Mouse (Mus musculus): ENCODE results near the gene Heg1. TPM values are rescaled to one million over a fixed set of nuclear protein-coding genes. Genes with fewer than 3 reads are reported as not detected.

The Heg1 gene
- polyA plus RNA-seq, 1 experiment from 2014 or later: 4.6 TPM

GRCm38 (mm10) chr16:33662841-33663240 lies 21.3 kb upstream of the Heg1 start:
- no peak for ATAC-seq (ENCODE audit: low read depth)

GRCm38 (mm10) chr16:33666226-33666625 lies 17.9 kb upstream of the Heg1 start:
- no peak overlapping the region for H3K27ac ChIP-seq (ENCODE audit: low read depth, low read length)
- no peak for ATAC-seq (ENCODE audit: low read depth)
- H3K4me2 ChIP-seq (ENCODE audit: low read depth, low read length): no peak overlapping the region
- H3K4me1 ChIP-seq (ENCODE audit: control insufficient read depth, insufficient read depth, low read length): no peaks in the 10 kb centered on the region
- no peak overlapping the region for H3K9ac ChIP-seq (replicated peaks; ENCODE audit: low read depth, low read length)
- no peaks in the 10 kb centered on the region for H3K27me3 ChIP-seq (ENCODE audit: control insufficient read depth, insufficient read depth, low read length)
- no peak overlapping the region for H3K4me3 ChIP-seq (ENCODE audit: low read depth, low read length)
- no peaks in the 10 kb centered on the region for H3K9me3 ChIP-seq (ENCODE audit: control insufficient read depth, low read length)
- no peaks in the 10 kb centered on the region for H3K36me3 ChIP-seq (ENCODE audit: control insufficient read depth, insufficient read depth, low read length)
- 88% methylated on average over 6 of the region's 6 CpGs for WGBS

More at GRCm38 (mm10) chr16:33662841-33663240, 21.3 kb upstream of the Heg1 start:
- Histone ChIP-seq H3K9me3 (ENCODE audit: control insufficient read depth, low read length) (no peaks in the 10 kb centered on the region), H3K4me2 (ENCODE audit: low read depth, low read length) (no peak overlapping the region), H3K4me1 (ENCODE audit: control insufficient read depth, insufficient read depth, low read length) (no peaks in the 10 kb centered on the region), H3K4me3 (ENCODE audit: low read depth, low read length) (no peak overlapping the region), H3K9ac (replicated peaks; ENCODE audit: low read depth, low read length) (no peak overlapping the region), H3K27ac (ENCODE audit: low read depth, low read length) (no peak overlapping the region), H3K36me3 (ENCODE audit: control insufficient read depth, insufficient read depth, low read length) (no peaks in the 10 kb centered on the region), H3K27me3 (ENCODE audit: control insufficient read depth, insufficient read depth, low read length) (no peaks in the 10 kb centered on the region)
- 94% methylated on average over 10 of the region's 10 CpGs for WGBS

DNA sequence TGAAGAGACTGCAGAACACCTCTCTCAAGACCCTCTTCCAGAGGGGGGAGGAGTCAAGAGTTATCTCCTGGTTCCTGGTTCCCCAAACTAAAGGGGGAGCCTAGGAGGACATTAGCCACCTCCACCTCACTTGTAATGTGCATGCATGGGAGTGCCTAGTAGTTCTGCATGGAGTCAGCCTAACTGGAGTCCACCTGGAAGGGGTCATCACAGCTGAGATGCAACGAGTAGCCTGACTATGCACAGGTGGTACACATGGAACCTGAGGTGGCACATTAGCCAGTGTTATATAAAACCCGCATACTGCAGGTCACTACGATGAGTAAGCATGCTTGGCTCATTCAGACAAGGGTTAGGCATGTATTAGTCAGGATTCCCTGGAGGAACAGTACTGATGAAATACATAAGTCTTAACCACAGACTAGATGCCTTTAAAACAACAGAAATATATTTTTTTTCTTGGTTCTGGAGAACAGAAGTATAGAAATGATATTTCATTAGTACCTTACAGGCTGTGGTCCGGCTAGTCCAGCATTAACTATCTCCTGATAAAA lies 17.1 kb upstream of the Heg1 start:
- H3K27me3 ChIP-seq (ENCODE audit: control insufficient read depth, insufficient read depth, low read length): no peaks in the 10 kb centered on the region
- H3K4me1 ChIP-seq (ENCODE audit: control insufficient read depth, insufficient read depth, low read length): no peaks in the 10 kb centered on the region
- no peak overlapping the region for H3K27ac ChIP-seq (ENCODE audit: low read depth, low read length)
- H3K4me2 ChIP-seq (ENCODE audit: low read depth, low read length): no peak overlapping the region
- H3K9ac ChIP-seq (replicated peaks; ENCODE audit: low read depth, low read length): no peak overlapping the region
- no peaks in the 10 kb centered on the region for H3K36me3 ChIP-seq (ENCODE audit: control insufficient read depth, insufficient read depth, low read length)
- H3K4me3 ChIP-seq (ENCODE audit: low read depth, low read length): no peak overlapping the region
- H3K9me3 ChIP-seq (ENCODE audit: control insufficient read depth, low read length): no peaks in the 10 kb centered on the region
- no peak for ATAC-seq (ENCODE audit: low read depth)
- WGBS: 92% methylated on average over 4 of the region's 4 CpGs

DNA sequence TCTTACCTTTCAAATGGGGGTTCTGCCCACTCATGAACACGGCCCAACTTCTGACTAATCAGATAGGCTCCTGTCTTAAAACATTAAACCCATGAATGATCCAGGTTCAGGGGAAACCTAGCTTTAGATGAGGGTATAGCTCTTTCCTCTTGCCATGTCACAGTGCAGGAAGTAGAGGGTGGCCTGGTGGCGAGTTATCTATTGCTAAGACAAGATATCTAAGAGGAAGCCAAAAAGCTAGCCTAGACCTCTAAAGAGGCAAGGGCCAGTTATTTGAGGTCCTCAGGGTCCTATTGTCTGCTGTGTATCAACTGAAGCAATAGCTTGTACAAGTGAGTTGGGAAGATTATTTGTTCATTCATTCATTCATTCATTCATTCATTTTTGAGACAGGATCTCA lies 15.7 kb upstream of the Heg1 start:
- Histone ChIP-seq H3K4me3 (ENCODE audit: low read depth, low read length) (no peak overlapping the region), H3K4me1 (ENCODE audit: control insufficient read depth, insufficient read depth, low read length) (no peaks in the 10 kb centered on the region), H3K4me2 (ENCODE audit: low read depth, low read length) (no peak overlapping the region), H3K9me3 (ENCODE audit: control insufficient read depth, low read length) (no peaks in the 10 kb centered on the region), H3K27me3 (ENCODE audit: control insufficient read depth, insufficient read depth, low read length) (no peaks in the 10 kb centered on the region), H3K27ac (ENCODE audit: low read depth, low read length) (no peak overlapping the region), H3K9ac (replicated peaks; ENCODE audit: low read depth, low read length) (no peak overlapping the region), H3K36me3 (ENCODE audit: control insufficient read depth, insufficient read depth, low read length) (no peaks in the 10 kb centered on the region)
- ATAC-seq (ENCODE audit: low read depth): no peak
- WGBS: 98% methylated on average over 2 of the region's 2 CpGs

DNA sequence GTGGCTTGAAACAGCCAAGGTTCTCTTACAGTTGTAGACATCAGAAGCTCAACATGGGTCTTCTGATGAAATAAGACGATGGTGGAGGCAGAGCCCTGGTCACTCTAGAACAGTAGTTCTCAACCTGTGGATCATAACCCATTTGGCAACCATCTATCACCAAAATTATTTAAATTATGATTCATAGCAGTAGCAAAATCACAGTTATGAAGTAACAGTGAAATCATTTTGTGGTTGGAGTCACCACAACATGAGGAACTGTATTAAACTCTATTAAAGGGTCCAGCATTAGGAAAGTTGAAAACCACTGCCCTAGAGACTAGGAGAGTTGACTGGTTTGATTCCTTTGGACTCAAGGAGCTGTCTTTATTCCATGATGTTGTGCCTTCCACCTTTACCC lies 15.1 kb upstream of the Heg1 start:
- H3K27me3 ChIP-seq (ENCODE audit: control insufficient read depth, insufficient read depth, low read length): no peaks in the 10 kb centered on the region
- H3K9me3 ChIP-seq (ENCODE audit: control insufficient read depth, low read length): no peaks in the 10 kb centered on the region
- H3K9ac ChIP-seq (replicated peaks; ENCODE audit: low read depth, low read length): no peak overlapping the region
- no peak for ATAC-seq (ENCODE audit: low read depth)
- no peaks in the 10 kb centered on the region for H3K36me3 ChIP-seq (ENCODE audit: control insufficient read depth, insufficient read depth, low read length)
- no peak overlapping the region for H3K4me3 ChIP-seq (ENCODE audit: low read depth, low read length)
- no peak overlapping the region for H3K4me2 ChIP-seq (ENCODE audit: low read depth, low read length)
- no peaks in the 10 kb centered on the region for H3K4me1 ChIP-seq (ENCODE audit: control insufficient read depth, insufficient read depth, low read length)
- H3K27ac ChIP-seq (ENCODE audit: low read depth, low read length): no peak overlapping the region
- 93% methylated on average over 1 of the region's 1 CpGs for WGBS

- no peaks in the 10 kb centered on the region for H3K4me1 ChIP-seq (ENCODE audit: control insufficient read depth, insufficient read depth, low read length)
- 79% methylated on average over 3 of the region's 3 CpGs for WGBS
- H3K9me3 ChIP-seq (ENCODE audit: control insufficient read depth, low read length): no peaks in the 10 kb centered on the region
- H3K27ac ChIP-seq (ENCODE audit: low read depth, low read length): no peak overlapping the region
- ATAC-seq (ENCODE audit: low read depth): no peak
- no peaks in the 10 kb centered on the region for H3K27me3 ChIP-seq (ENCODE audit: control insufficient read depth, insufficient read depth, low read length)
- no peak overlapping the region for H3K4me2 ChIP-seq (ENCODE audit: low read depth, low read length)
- H3K9ac ChIP-seq (replicated peaks; ENCODE audit: low read depth, low read length): no peak overlapping the region
- no peak overlapping the region for H3K4me3 ChIP-seq (ENCODE audit: low read depth, low read length)
- H3K36me3 ChIP-seq (ENCODE audit: control insufficient read depth, insufficient read depth, low read length): no peaks in the 10 kb centered on the region
These were observed 13.8 kb upstream of the Heg1 start for GRCm38 (mm10) chr16:33670340-33670739.

DNA sequence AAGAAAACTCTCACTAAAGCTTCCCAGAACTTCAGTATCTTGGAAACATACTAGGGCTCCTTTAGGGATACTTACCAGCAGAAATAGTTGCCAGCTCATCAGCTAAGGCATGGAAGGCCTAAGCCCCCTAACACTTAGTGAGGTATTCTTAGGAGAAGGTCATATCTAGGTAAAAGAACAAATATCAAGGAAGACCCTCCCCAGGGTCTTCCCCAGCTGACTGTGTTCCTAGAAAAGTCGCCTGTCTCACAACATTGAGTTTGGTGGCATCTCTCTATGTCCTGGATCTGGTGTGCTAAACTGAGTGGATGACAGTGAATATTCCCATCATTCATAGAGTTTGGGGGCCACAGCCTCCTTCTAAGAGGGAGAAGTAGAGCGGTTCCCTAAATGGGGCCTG lies 13.2 kb upstream of the Heg1 start:
- no peak overlapping the region for H3K27ac ChIP-seq (ENCODE audit: low read depth, low read length)
- no peak for ATAC-seq (ENCODE audit: low read depth)
- H3K4me3 ChIP-seq (ENCODE audit: low read depth, low read length): no peak overlapping the region
- no peaks in the 10 kb centered on the region for H3K27me3 ChIP-seq (ENCODE audit: control insufficient read depth, insufficient read depth, low read length)
- no peaks in the 10 kb centered on the region for H3K4me1 ChIP-seq (ENCODE audit: control insufficient read depth, insufficient read depth, low read length)
- WGBS: 94% methylated on average over 2 of the region's 2 CpGs
- no peak overlapping the region for H3K4me2 ChIP-seq (ENCODE audit: low read depth, low read length)
- H3K36me3 ChIP-seq (ENCODE audit: control insufficient read depth, insufficient read depth, low read length): no peaks in the 10 kb centered on the region
- H3K9ac ChIP-seq (replicated peaks; ENCODE audit: low read depth, low read length): no peak overlapping the region
- H3K9me3 ChIP-seq (ENCODE audit: control insufficient read depth, low read length): no peaks in the 10 kb centered on the region

GRCm38 (mm10) chr16:33672188-33672587 lies 12.0 kb upstream of the Heg1 start:
- Histone ChIP-seq H3K27ac (ENCODE audit: low read depth, low read length) (no peak overlapping the region), H3K27me3 (ENCODE audit: control insufficient read depth, insufficient read depth, low read length) (no peaks in the 10 kb centered on the region), H3K4me3 (ENCODE audit: low read depth, low read length) (no peak overlapping the region), H3K9me3 (ENCODE audit: control insufficient read depth, low read length) (no peaks in the 10 kb centered on the region), H3K4me2 (ENCODE audit: low read depth, low read length) (no peak overlapping the region), H3K9ac (replicated peaks; ENCODE audit: low read depth, low read length) (no peak overlapping the region), H3K4me1 (ENCODE audit: control insufficient read depth, insufficient read depth, low read length) (no peaks in the 10 kb centered on the region), H3K36me3 (ENCODE audit: control insufficient read depth, insufficient read depth, low read length) (no peaks in the 10 kb centered on the region)
- ATAC-seq (ENCODE audit: low read depth): no peak
- WGBS: 81% methylated on average over 4 of the region's 4 CpGs

- H3K4me3 ChIP-seq (ENCODE audit: low read depth, low read length): no peak overlapping the region
- no peaks in the 10 kb centered on the region for H3K9me3 ChIP-seq (ENCODE audit: control insufficient read depth, low read length)
- no peaks in the 10 kb centered on the region for H3K36me3 ChIP-seq (ENCODE audit: control insufficient read depth, insufficient read depth, low read length)
- 95% methylated on average over 4 of the region's 4 CpGs for WGBS
- H3K9ac ChIP-seq (replicated peaks; ENCODE audit: low read depth, low read length): no peak overlapping the region
- no peak overlapping the region for H3K27ac ChIP-seq (ENCODE audit: low read depth, low read length)
- H3K27me3 ChIP-seq (ENCODE audit: control insufficient read depth, insufficient read depth, low read length): no peaks in the 10 kb centered on the region
- H3K4me2 ChIP-seq (ENCODE audit: low read depth, low read length): no peak overlapping the region
- H3K4me1 ChIP-seq (ENCODE audit: control insufficient read depth, insufficient read depth, low read length): no peaks in the 10 kb centered on the region
- no peak for ATAC-seq (ENCODE audit: low read depth)
These were observed 11.5 kb upstream of the Heg1 start for GRCm38 (mm10) chr16:33672643-33673042.
